ENCODE assay signal across 8 mouse cellular contexts in genomic region chr19:4989013-4989412, GRCm38 (mm10). TPM values are rescaled to one million over a fixed set of nuclear protein-coding genes. Genes with fewer than 3 reads are reported as not detected.
DNase-seq lines count a peak whose midpoint lies in the region; ATAC-seq and TF ChIP-seq lines count a peak whose summit lies in the region.

No protein-coding gene starts in this region.

- peak; percentile 41 for TF ChIP-seq CTCF in kidney, postnatal 0 days (IDR thresholded peaks at IDR 0.05; ENCODE audit: low read depth)
- TF ChIP-seq CTCF in lung, postnatal 0 days (IDR thresholded peaks at IDR 0.05): peak; percentile 44

- H3K36me3 ChIP-seq in kidney, postnatal 0 days (ENCODE audit: insufficient read depth, low read length): no peaks in the 10 kb centered on the region
- no peaks in the 10 kb centered on the region for H3K36me3 ChIP-seq in lung, postnatal 0 days (ENCODE audit: insufficient read depth, low read length)

- H3K27me3 ChIP-seq in kidney, postnatal 0 days (ENCODE audit: insufficient read depth, low read length): peaks cover 23% of the 10 kb centered on the region
- H3K27me3 ChIP-seq in lung, postnatal 0 days (replicated peaks; ENCODE audit: insufficient read depth, low read length): peaks cover 22% of the 10 kb centered on the region

- peak; percentile 82 for DNase-seq in right cerebral cortex, postnatal 4 days
- no peak for DNase-seq in right cerebral cortex, postnatal 25 days
- peak; percentile 95 for DNase-seq in kidney, postnatal 0 days (ENCODE audit: low spot score)
- DNase-seq in lung, postnatal 0 days (ENCODE audit: low spot score): peak; percentile 91
- peak; percentile 99 for DNase-seq in ovary, postnatal 10 days (ENCODE audit: low spot score)
- DNase-seq in urinary bladder, adult 2 months (ENCODE audit: low spot score): peak; percentile 94

- H3K9me3 ChIP-seq in kidney, postnatal 0 days (replicated peaks; ENCODE audit: low read length): no peaks in the 10 kb centered on the region
- H3K9me3 ChIP-seq in lung, postnatal 0 days (ENCODE audit: low read length): no peaks in the 10 kb centered on the region

- H3K9ac ChIP-seq in kidney, postnatal 0 days (ENCODE audit: low read depth, low read length): no peak overlapping the region
- H3K9ac ChIP-seq in lung, postnatal 0 days (replicated peaks; ENCODE audit: low read depth): no peak overlapping the region

- no peaks in the 10 kb centered on the region for H3K4me1 ChIP-seq in kidney, postnatal 0 days (replicated peaks; ENCODE audit: insufficient read depth, low read length)
- H3K4me1 ChIP-seq in lung, postnatal 0 days (ENCODE audit: insufficient read depth, low read depth, low read length): no peaks in the 10 kb centered on the region

- no peak overlapping the region for H3K4me2 ChIP-seq in kidney, postnatal 0 days (ENCODE audit: low read length)
- no peak overlapping the region for H3K4me2 ChIP-seq in lung, postnatal 0 days (replicated peaks; ENCODE audit: low read depth, low read length)

- 2% methylated on average over 13 of the region's 13 CpGs for WGBS in kidney, postnatal 0 days
- 4% methylated on average over 13 of the region's 13 CpGs for WGBS in lung, postnatal 0 days

- TF ChIP-seq EP300 in lung, postnatal 0 days (IDR thresholded peaks at IDR 0.05): no peak

- ATAC-seq in common myeloid progenitor, adult 5-6 weeks (replicated peaks; ENCODE audit: low read depth, poor library complexity, severe bottlenecking): peak; percentile 97
- peak; percentile 91 for ATAC-seq in granulocyte monocyte progenitor cell, adult 5-6 weeks (replicated peaks; ENCODE audit: poor library complexity, severe bottlenecking)
- peak; percentile 49; the same call in 1 of the 2 replicates for ATAC-seq in kidney, postnatal 0 days (replicated peaks; ENCODE audit: low FRiP score, low read depth)
- peak; percentile 81 for ATAC-seq in lung, postnatal 0 days

- no peak overlapping the region for H3K27ac ChIP-seq in kidney, postnatal 0 days
- no peak overlapping the region for H3K27ac ChIP-seq in lung, postnatal 0 days (ENCODE audit: low read length)

- H3K4me3 ChIP-seq in kidney, postnatal 0 days (replicated peaks; ENCODE audit: low read depth, low read length): no peak overlapping the region
- H3K4me3 ChIP-seq in lung, postnatal 0 days (ENCODE audit: low read depth, low read length): no peak overlapping the region

RNA-seq across cellular contexts. Expression of gene Npas4, which starts 1.1 kb away (rescaled TPM):
- total RNA-seq in common myeloid progenitor, adult 5-6 weeks (2017): not detected in 2 replicates
- total RNA-seq in granulocyte monocyte progenitor cell, adult 5-6 weeks (2014; fragmentation: Nextera tagmentation): not detected in 2 replicates
- not detected in 2 replicates for total RNA-seq in granulocyte monocyte progenitor cell, adult 5-6 weeks (2017)
- not detected in 2 replicates for polyA plus RNA-seq in kidney, postnatal 0 days (2015; fragmentation: Nextera tagmentation; extraction: Ambion mirVana)
- polyA plus RNA-seq in lung, postnatal 0 days (2015; fragmentation: Nextera tagmentation; extraction: Ambion mirVana): 0.04 TPM in 1 of 2 replicates, not detected in the other
- 5.7 and 7.4 TPM in 2 replicates for polyA plus RNA-seq in urinary bladder, adult 2 months (2012; rRNA removed)

RNA-seq across cellular contexts. Expression of gene Mrpl11, which starts 27.1 kb away (rescaled TPM):
- total RNA-seq in common myeloid progenitor, adult 5-6 weeks (2017): 56.0 and 82.6 TPM in 2 replicates
- total RNA-seq in granulocyte monocyte progenitor cell, adult 5-6 weeks (2014; fragmentation: Nextera tagmentation): 51.9 and 53.3 TPM in 2 replicates
- total RNA-seq in granulocyte monocyte progenitor cell, adult 5-6 weeks (2017): 58.8 and 81.4 TPM in 2 replicates
- 132 and 137 TPM in 2 replicates for polyA plus RNA-seq in kidney, postnatal 0 days (2015; fragmentation: Nextera tagmentation; extraction: Ambion mirVana)
- 52.1 and 55.1 TPM in 2 replicates for polyA plus RNA-seq in lung, postnatal 0 days (2015; fragmentation: Nextera tagmentation; extraction: Ambion mirVana)
- 48.5 and 57.5 TPM in 2 replicates for polyA plus RNA-seq in urinary bladder, adult 2 months (2012; rRNA removed)

RNA-seq across cellular contexts. Expression of gene Slc29a2, which starts 34.6 kb away (rescaled TPM):
- total RNA-seq in common myeloid progenitor, adult 5-6 weeks (2017): 2.3 and 4.3 TPM in 2 replicates
- total RNA-seq in granulocyte monocyte progenitor cell, adult 5-6 weeks (2014; fragmentation: Nextera tagmentation): 3.1 and 12.2 TPM in 2 replicates
- 2.5 and 4.2 TPM in 2 replicates for total RNA-seq in granulocyte monocyte progenitor cell, adult 5-6 weeks (2017)
- polyA plus RNA-seq in kidney, postnatal 0 days (2015; fragmentation: Nextera tagmentation; extraction: Ambion mirVana): 4.9 and 5.4 TPM in 2 replicates
- polyA plus RNA-seq in lung, postnatal 0 days (2015; fragmentation: Nextera tagmentation; extraction: Ambion mirVana): 0.88 TPM in 2 replicates
- polyA plus RNA-seq in urinary bladder, adult 2 months (2012; rRNA removed): 4.6 and 5.9 TPM in 2 replicates

RNA-seq across cellular contexts. Expression of gene Peli3, which starts 46.1 kb away (rescaled TPM):
- 0.14 TPM in 1 of 2 replicates, not detected in the other for total RNA-seq in common myeloid progenitor, adult 5-6 weeks (2017)
- total RNA-seq in granulocyte monocyte progenitor cell, adult 5-6 weeks (2014; fragmentation: Nextera tagmentation): not detected in 2 replicates
- 0.10 and 3.3 TPM in 2 replicates for total RNA-seq in granulocyte monocyte progenitor cell, adult 5-6 weeks (2017)
- polyA plus RNA-seq in kidney, postnatal 0 days (2015; fragmentation: Nextera tagmentation; extraction: Ambion mirVana): 1.5 and 1.9 TPM in 2 replicates
- 0.85 and 1.8 TPM in 2 replicates for polyA plus RNA-seq in lung, postnatal 0 days (2015; fragmentation: Nextera tagmentation; extraction: Ambion mirVana)
- polyA plus RNA-seq in urinary bladder, adult 2 months (2012; rRNA removed): 3.8 and 5.5 TPM in 2 replicates

RNA-seq across cellular contexts. Expression of gene B4gat1, which starts 49.6 kb away (rescaled TPM):
- 9.2 TPM in 1 of 2 replicates, not detected in the other for total RNA-seq in common myeloid progenitor, adult 5-6 weeks (2017)
- total RNA-seq in granulocyte monocyte progenitor cell, adult 5-6 weeks (2014; fragmentation: Nextera tagmentation): 4.8 and 6.1 TPM in 2 replicates
- total RNA-seq in granulocyte monocyte progenitor cell, adult 5-6 weeks (2017): 2.6 and 11.6 TPM in 2 replicates
- polyA plus RNA-seq in kidney, postnatal 0 days (2015; fragmentation: Nextera tagmentation; extraction: Ambion mirVana): 57.1 and 64.2 TPM in 2 replicates
- polyA plus RNA-seq in lung, postnatal 0 days (2015; fragmentation: Nextera tagmentation; extraction: Ambion mirVana): 33.8 and 36.3 TPM in 2 replicates
- 30.4 and 33.5 TPM in 2 replicates for polyA plus RNA-seq in urinary bladder, adult 2 months (2012; rRNA removed)
